Mouse (Mus musculus) intestine, embryonic 16.5 days (tissue): ENCODE results near the gene Ralgps2. TPM values are rescaled to one million over a fixed set of nuclear protein-coding genes. Genes with fewer than 3 reads are reported as not detected.
A peak's percentile ranks its signal among the peaks of the same experiment; 100 is the strongest.

Experiments
- ATAC-seq: fragments of 200-750 bp; cut with Nextera tagmentation; 2 replicates; pipeline ENCODE4 v1.8.0; 2017; ENCODE audit warnings: moderate TSS enrichment, moderate library complexity
- H3K27ac ChIP-seq: fragments of 300-500 bp; sonication (generic); 2 replicates; pipeline ENCODE4 v1.5.1; 2014; ENCODE audit warnings: mild to moderate bottlenecking, low read length
- H3K27me3 ChIP-seq: fragments of 300-500 bp; sonication (generic); replicated peaks from 2 replicates; pipeline ENCODE4 v1.6.1; 2014; ENCODE audit warnings: low read length, control low read depth, mixed read lengths; ENCODE audit not compliant: control insufficient read depth, insufficient read depth
- H3K36me3 ChIP-seq: fragments of 300-500 bp; sonication (generic); 2 replicates; pipeline ENCODE4 v1.6.1; 2014; ENCODE audit warnings: low read length, control low read depth; ENCODE audit not compliant: control insufficient read depth, insufficient read depth
- H3K4me1 ChIP-seq: fragments of 300-500 bp; sonication (generic); 2 replicates; pipeline ENCODE4 v1.6.1; 2014; ENCODE audit warnings: low read length, control low read depth, mixed read lengths; ENCODE audit not compliant: control insufficient read depth, insufficient read depth
- H3K4me2 ChIP-seq: fragments of 300-500 bp; sonication (generic); 2 replicates; pipeline ENCODE4 v1.6.1; 2014; ENCODE audit warnings: low read depth, low read length, control low read depth
- H3K4me3 ChIP-seq: fragments of 300-500 bp; sonication (generic); 2 replicates; pipeline ENCODE4 v1.5.1; 2014; ENCODE audit warnings: mild to moderate bottlenecking, low read length
- H3K9ac ChIP-seq: fragments of 300-500 bp; sonication (generic); 2 replicates; pipeline ENCODE4 v1.6.1; 2014; ENCODE audit warnings: low read depth, low read length
- H3K9me3 ChIP-seq: fragments of 300-500 bp; sonication (generic); 2 replicates; pipeline ENCODE4 v1.6.1; 2016; ENCODE audit warnings: low read length, control low read depth; ENCODE audit not compliant: control insufficient read depth
- WGBS: fragments of 180-500 bp; shearing (Covaris S2); extraction: QIAGEN DNeasy Blood & Tissue Kit; methylation state at CpG from one replicate; pipeline ENCODE4 v1.1.7; 2014; 5-methylcytosine and 5-hydroxymethylcytosine counted together
- polyA plus RNA-seq: library from polyadenylated mRNA; unstranded; fragments of >200 nt; fragmentation: Nextera tagmentation; extraction: Ambion mirVana; gene quantifications from 2 replicates; pipeline ENCODE4 v1.2.1, GENCODE M21; 2015

Gene Ralgps2
- polyA plus RNA-seq, 1 experiment from 2014 or later = 30.6 TPM

DNA sequence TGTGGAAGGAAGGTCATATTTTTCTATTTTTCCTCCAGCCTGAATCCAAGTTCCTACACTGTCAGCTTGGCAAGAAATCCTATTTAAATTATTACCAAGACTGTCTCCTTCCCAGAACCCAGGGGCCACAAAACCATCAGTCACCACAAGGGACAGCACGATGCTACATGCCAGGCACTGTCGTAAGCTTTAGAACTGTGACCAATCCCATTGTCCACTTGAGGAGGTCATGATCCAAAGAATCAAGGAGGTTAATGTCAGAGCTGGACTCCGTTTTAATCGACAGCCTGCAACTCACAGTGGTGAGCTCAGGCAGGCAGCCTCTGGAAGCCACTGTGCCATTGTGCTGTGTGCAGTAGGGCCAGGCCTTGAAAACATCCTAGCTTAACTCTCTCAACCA is 181.1 kb downstream of the Ralgps2 start:
- no peaks in the 10 kb centered on the region for H3K27me3 ChIP-seq
- 48% methylated on average over 4 of the region's 4 CpGs for WGBS
- no peak overlapping the region for H3K4me2 ChIP-seq
- H3K9me3 ChIP-seq = no peaks in the 10 kb centered on the region
- H3K9ac ChIP-seq = no peak overlapping the region
- H3K4me3 ChIP-seq = no peak overlapping the region
- no peaks in the 10 kb centered on the region for H3K36me3 ChIP-seq
- peaks cover 15% of the 10 kb centered on the region for H3K4me1 ChIP-seq
- no peak for ATAC-seq
- H3K27ac ChIP-seq = no peak overlapping the region

DNA sequence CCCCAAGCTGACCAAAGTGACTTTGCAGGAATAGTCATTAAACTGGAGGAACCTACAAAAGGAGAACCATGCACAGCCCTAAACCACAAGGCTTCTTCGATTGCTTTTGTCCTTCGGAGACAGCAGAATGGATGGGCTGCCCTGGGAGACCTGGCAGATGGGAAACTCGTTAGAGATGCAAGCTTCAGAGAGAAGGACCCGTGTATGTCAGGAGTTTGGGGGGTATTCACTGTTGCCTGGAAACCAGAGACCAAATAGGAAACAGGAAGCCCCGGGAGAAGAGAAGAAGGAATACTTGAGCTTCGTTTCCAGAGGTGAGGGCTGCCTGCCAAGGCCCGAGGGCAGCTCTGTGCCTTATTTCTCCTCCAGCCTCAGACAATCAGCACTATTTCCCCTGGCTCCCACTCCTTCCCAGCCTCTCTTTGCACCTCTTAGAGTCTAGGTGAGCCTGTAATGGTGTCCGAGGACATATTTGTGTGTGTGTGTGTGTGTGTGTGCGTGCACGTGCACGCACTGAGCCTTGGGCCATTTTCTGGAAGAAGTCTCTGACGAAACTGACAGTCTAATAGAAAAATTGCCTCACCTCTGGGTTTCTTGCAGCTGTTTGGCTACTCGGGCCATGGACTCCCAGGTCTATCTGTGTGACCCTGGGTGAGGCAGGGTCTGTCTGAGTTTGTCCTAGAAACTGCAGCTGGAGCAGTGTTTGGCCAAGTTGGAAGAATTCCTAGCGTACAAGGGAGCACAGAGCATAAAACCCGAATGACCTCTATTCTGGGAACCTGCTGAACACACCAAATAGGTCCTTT is 184.6 kb downstream of the Ralgps2 start:
- Histone ChIP-seq H3K4me1 (peaks cover 32% of the 10 kb centered on the region), H3K4me2 (no peak overlapping the region), H3K27ac (peak overlapping the region; percentile 36; the same call in 1 of the 2 replicates), H3K9me3 (no peaks in the 10 kb centered on the region), H3K9ac (no peak overlapping the region), H3K27me3 (no peaks in the 10 kb centered on the region), H3K36me3 (no peaks in the 10 kb centered on the region), H3K4me3 (no peak overlapping the region)
- ATAC-seq = no peak
- WGBS = 45% methylated on average over 15 of the region's 15 CpGs

Other genes starting within 250 kb of the Ralgps2 start
- 38.6 and 47.1 TPM in 2 replicates for gene Fam20b, start 220.5 kb downstream of the Ralgps2 start, polyA plus RNA-seq
- 29.4 and 29.8 TPM in 2 replicates for gene Angptl1, start 101.1 kb downstream of the Ralgps2 start, polyA plus RNA-seq
- gene Tex35, start 169.1 kb upstream of the Ralgps2 start, polyA plus RNA-seq = not detected in 2 replicates